Mouse (Mus musculus): ENCODE measurements around the gene Tsen2. TPM values are rescaled to one million over a fixed set of nuclear protein-coding genes. Genes with fewer than 3 reads are reported as not detected.
A peak's percentile ranks its signal among the peaks of the same experiment; 100 is the strongest.

Gene Tsen2
- polyA plus RNA-seq, 1 experiment = 1.4 TPM

GRCm38 (mm10) chr6:115536169-115536568, 8.3 kb upstream of the Tsen2 start:
- 82% methylated on average over 4 of the region's 4 CpGs for WGBS
- Histone ChIP-seq H3K4me1 (ENCODE audit: control insufficient read depth, insufficient read depth, insufficient read length, low read length) (peaks cover 14% of the 10 kb centered on the region), H3K27ac (ENCODE audit: insufficient read depth, low read depth, low read length) (no peak overlapping the region), H3K27me3 (ENCODE audit: control insufficient read depth, insufficient read depth, low read length) (no peaks in the 10 kb centered on the region), H3K36me3 (ENCODE audit: control insufficient read depth, insufficient read depth, low read length) (no peaks in the 10 kb centered on the region), H3K4me3 (ENCODE audit: low read depth, low read length) (no peak overlapping the region)
- TF ChIP-seq CTCF (IDR thresholded peaks at IDR 0.05; ENCODE audit: extremely low read depth, insufficient read length, insufficient replicate concordance, low read depth, low read length) = no peak
- no peak for TF ChIP-seq POLR2A (IDR thresholded peaks at IDR 0.05; ENCODE audit: low read depth, low read length)

- WGBS = 16% methylated on average over 26 of the region's 26 CpGs
- no peaks in the 10 kb centered on the region for H3K27me3 ChIP-seq (ENCODE audit: control insufficient read depth, insufficient read depth, low read length)
- TF ChIP-seq POLR2A (IDR thresholded peaks at IDR 0.05; ENCODE audit: low read depth, low read length) (peak; percentile 56; the same call in 1 of the 2 replicates), CTCF (IDR thresholded peaks at IDR 0.05; ENCODE audit: extremely low read depth, insufficient read length, insufficient replicate concordance, low read depth, low read length) (peak; percentile 95)
- H3K27ac ChIP-seq (ENCODE audit: insufficient read depth, low read depth, low read length) = peak overlapping the region; percentile 92
- H3K36me3 ChIP-seq (ENCODE audit: control insufficient read depth, insufficient read depth, low read length) = no peaks in the 10 kb centered on the region
- H3K4me3 ChIP-seq (ENCODE audit: low read depth, low read length) = peak overlapping the region; percentile 12
- peaks cover 18% of the 10 kb centered on the region for H3K4me1 ChIP-seq (ENCODE audit: control insufficient read depth, insufficient read depth, insufficient read length, low read length)
Measured at GRCm38 (mm10) chr6:115538645-115539429, 5.6 kb upstream of the Tsen2 start.

GRCm38 (mm10) chr6:115541676-115542275, 2.7 kb upstream of the Tsen2 start:
- WGBS = 39% methylated on average over 6 of the region's 6 CpGs

GRCm38 (mm10) chr6:115542341-115542740, 2.1 kb upstream of the Tsen2 start:
- TF ChIP-seq POLR2A (IDR thresholded peaks at IDR 0.05; ENCODE audit: low read depth, low read length) (no peak), CTCF (IDR thresholded peaks at IDR 0.05; ENCODE audit: extremely low read depth, insufficient read length, insufficient replicate concordance, low read depth, low read length) (no peak)
- no peaks in the 10 kb centered on the region for H3K27me3 ChIP-seq (ENCODE audit: control insufficient read depth, insufficient read depth, low read length)
- H3K4me3 ChIP-seq (ENCODE audit: low read depth, low read length) = no peak overlapping the region
- WGBS = 57% methylated on average over 3 of the region's 3 CpGs
- no peak overlapping the region for H3K27ac ChIP-seq (ENCODE audit: insufficient read depth, low read depth, low read length)
- no peaks in the 10 kb centered on the region for H3K36me3 ChIP-seq (ENCODE audit: control insufficient read depth, insufficient read depth, low read length)
- H3K4me1 ChIP-seq (ENCODE audit: control insufficient read depth, insufficient read depth, insufficient read length, low read length) = peaks cover 23% of the 10 kb centered on the region

More at GRCm38 (mm10) chr6:115541676-115542275, 2.7 kb upstream of the Tsen2 start:
- Histone ChIP-seq H3K36me3 (ENCODE audit: control insufficient read depth, insufficient read depth, low read length) (no peaks in the 10 kb centered on the region), H3K4me3 (ENCODE audit: low read depth, low read length) (no peak overlapping the region), H3K4me1 (ENCODE audit: control insufficient read depth, insufficient read depth, insufficient read length, low read length) (peaks cover 23% of the 10 kb centered on the region), H3K27me3 (ENCODE audit: control insufficient read depth, insufficient read depth, low read length) (no peaks in the 10 kb centered on the region), H3K27ac (ENCODE audit: insufficient read depth, low read depth, low read length) (no peak overlapping the region)
- TF ChIP-seq POLR2A (IDR thresholded peaks at IDR 0.05; ENCODE audit: low read depth, low read length) (no peak), CTCF (IDR thresholded peaks at IDR 0.05; ENCODE audit: extremely low read depth, insufficient read length, insufficient replicate concordance, low read depth, low read length) (no peak)

- Histone ChIP-seq H3K4me1 (ENCODE audit: control insufficient read depth, insufficient read depth, insufficient read length, low read length) (peaks cover 10% of the 10 kb centered on the region; the same call in 1 of the 2 replicates), H3K4me3 (ENCODE audit: low read depth, low read length) (no peak overlapping the region), H3K36me3 (ENCODE audit: control insufficient read depth, insufficient read depth, low read length) (peaks cover 6% of the 10 kb centered on the region), H3K27me3 (ENCODE audit: control insufficient read depth, insufficient read depth, low read length) (no peaks in the 10 kb centered on the region), H3K27ac (ENCODE audit: insufficient read depth, low read depth, low read length) (no peak overlapping the region)
- TF ChIP-seq CTCF (IDR thresholded peaks at IDR 0.05; ENCODE audit: extremely low read depth, insufficient read length, insufficient replicate concordance, low read depth, low read length) (peak; percentile 41; the same call in 1 of the 2 replicates), POLR2A (IDR thresholded peaks at IDR 0.05; ENCODE audit: low read depth, low read length) (no peak)
- 82% methylated on average over 5 of the region's 5 CpGs for WGBS
Measured at GRCm38 (mm10) chr6:115546276-115546675, 1.8 kb downstream of the Tsen2 start.

GRCm38 (mm10) chr6:115555485-115555884, 11.0 kb downstream of the Tsen2 start:
- H3K4me1 ChIP-seq (ENCODE audit: control insufficient read depth, insufficient read depth, insufficient read length, low read length) = no peaks in the 10 kb centered on the region; the same call in 1 of the 2 replicates
- H3K4me3 ChIP-seq (ENCODE audit: low read depth, low read length) = no peak overlapping the region
- no peak for TF ChIP-seq CTCF (IDR thresholded peaks at IDR 0.05; ENCODE audit: extremely low read depth, insufficient read length, insufficient replicate concordance, low read depth, low read length)
- 64% methylated on average over 5 of the region's 5 CpGs for WGBS
- H3K36me3 ChIP-seq (ENCODE audit: control insufficient read depth, insufficient read depth, low read length) = peaks cover 9% of the 10 kb centered on the region
- H3K27ac ChIP-seq (ENCODE audit: insufficient read depth, low read depth, low read length) = no peak overlapping the region
- no peaks in the 10 kb centered on the region for H3K27me3 ChIP-seq (ENCODE audit: control insufficient read depth, insufficient read depth, low read length)

- Histone ChIP-seq H3K36me3 (ENCODE audit: control insufficient read depth, insufficient read depth, low read length) (peaks cover 7% of the 10 kb centered on the region), H3K27ac (ENCODE audit: insufficient read depth, low read depth, low read length) (no peak overlapping the region), H3K27me3 (ENCODE audit: control insufficient read depth, insufficient read depth, low read length) (no peaks in the 10 kb centered on the region), H3K4me1 (ENCODE audit: control insufficient read depth, insufficient read depth, insufficient read length, low read length) (no peaks in the 10 kb centered on the region; the same call in 1 of the 2 replicates), H3K4me3 (ENCODE audit: low read depth, low read length) (no peak overlapping the region)
- TF ChIP-seq CTCF (IDR thresholded peaks at IDR 0.05; ENCODE audit: extremely low read depth, insufficient read length, insufficient replicate concordance, low read depth, low read length) (no peak), POLR2A (IDR thresholded peaks at IDR 0.05; ENCODE audit: low read depth, low read length) (no peak)
- WGBS = 66% methylated on average over 2 of the region's 2 CpGs
Measured at GRCm38 (mm10) chr6:115558176-115558575, 13.7 kb downstream of the Tsen2 start.
